Mouse (Mus musculus) ES-E14 (cell line): Measurements from ENCODE around the gene Cdc42. TPM values are rescaled to one million over a fixed set of nuclear protein-coding genes. Genes with fewer than 3 reads are reported as not detected.

Source experiments
- DNase-seq: peaks from one replicate; pipeline ENCODE4 v3.0.0-alpha.2; 2013; ENCODE audit warnings: low read depth, low spot score
- H3K27ac ChIP-seq: 2 replicates; pipeline ENCODE4 v1.5.1; 2012; ENCODE audit warnings: low read depth, mild to moderate bottlenecking, low read length, moderate library complexity, mixed read lengths; ENCODE audit not compliant: poor library complexity, insufficient read depth, severe bottlenecking
- H3K36me3 ChIP-seq: 2 replicates; pipeline ENCODE4 v1.6.1; 2012; ENCODE audit warnings: mild to moderate bottlenecking, low read length, moderate library complexity, mixed read lengths; ENCODE audit not compliant: control insufficient read depth, poor library complexity, insufficient read depth, severe bottlenecking
- H3K4me1 ChIP-seq, 2 experiments: fragments of 150-350 bp in 1 of 2; sonication (generic) in 1 of 2; 2 replicates each; pipeline ENCODE4 v1.6.1; 2012; ENCODE audit warnings: low read length in 2 of 2, mild to moderate bottlenecking in 1 of 2, mixed read lengths in 1 of 2; ENCODE audit not compliant: control insufficient read depth in 2 of 2, insufficient read depth in 2 of 2, poor library complexity in 1 of 2
- H3K4me3 ChIP-seq, 2 experiments: fragments of 150-350 bp in 1 of 2; sonication (generic) in 1 of 2; 2 replicates each; pipeline ENCODE4 v1.5.1; 2012; ENCODE audit warnings: low read length in 2 of 2, low read depth in 1 of 2, mild to moderate bottlenecking in 1 of 2, mixed read lengths in 1 of 2; ENCODE audit not compliant: insufficient read depth in 1 of 2, poor library complexity in 1 of 2, severe bottlenecking in 1 of 2
- H3K9ac ChIP-seq: 2 replicates; pipeline ENCODE4 v1.6.1; 2012; ENCODE audit warnings: low read depth, mild to moderate bottlenecking, low read length, mixed read lengths; ENCODE audit not compliant: poor library complexity, insufficient read depth, severe bottlenecking
- H3K9me3 ChIP-seq: fragments of 150-350 bp; sonication (generic); 2 replicates; pipeline ENCODE4 v1.6.1; 2012; ENCODE audit warnings: low read depth, mild to moderate bottlenecking, low read length; ENCODE audit not compliant: control insufficient read depth, insufficient read depth
- CHD2 ChIP-seq: IDR thresholded peaks from 2 replicates; pipeline ENCODE4 v1.6.1; 2014; ENCODE audit warnings: mild to moderate bottlenecking, low read depth, low read length, inconsistent platforms
- HCFC1 ChIP-seq: IDR thresholded peaks from 2 replicates; pipeline ENCODE4 v1.6.1; 2012; ENCODE audit warnings: low read length, inconsistent platforms, borderline replicate concordance; ENCODE audit not compliant: insufficient read depth
- MAFK ChIP-seq: IDR thresholded peaks from 2 replicates; pipeline ENCODE4 v1.6.1; 2014; ENCODE audit warnings: mild to moderate bottlenecking, low read depth, low read length, inconsistent platforms; ENCODE audit not compliant: insufficient read depth
- ZC3H11A ChIP-seq: IDR thresholded peaks from 2 replicates; pipeline ENCODE4 v1.6.1; 2012; ENCODE audit warnings: low read depth, mild to moderate bottlenecking, inconsistent platforms, low read length, borderline replicate concordance
- ZNF384 ChIP-seq: IDR thresholded peaks from 2 replicates; pipeline ENCODE4 v1.6.1; 2012; ENCODE audit warnings: low read depth, low read length, inconsistent platforms
- in situ Hi-C, 2 experiments: fragments of 600-800 bp; cut with MboI; formaldehyde crosslinking; loops; one replicate each; pipeline ENCODE4 v1.15.1; 2025; ENCODE audit warnings: low sequenced_read_pairs in 2 of 2, inconsistent platforms in 1 of 2; ENCODE audit not compliant: unreplicated experiment in 2 of 2
- total RNA-seq: library from RNA; depleted of rRNA; stranded (reverse); fragments of 300-350 nt; gene quantifications from 2 replicates; pipeline ENCODE4 v1.2.3, GENCODE M21; 2012; rRNA removed

The Cdc42 gene
- 107 and 189 TPM in 2 replicates for total RNA-seq

DNA sequence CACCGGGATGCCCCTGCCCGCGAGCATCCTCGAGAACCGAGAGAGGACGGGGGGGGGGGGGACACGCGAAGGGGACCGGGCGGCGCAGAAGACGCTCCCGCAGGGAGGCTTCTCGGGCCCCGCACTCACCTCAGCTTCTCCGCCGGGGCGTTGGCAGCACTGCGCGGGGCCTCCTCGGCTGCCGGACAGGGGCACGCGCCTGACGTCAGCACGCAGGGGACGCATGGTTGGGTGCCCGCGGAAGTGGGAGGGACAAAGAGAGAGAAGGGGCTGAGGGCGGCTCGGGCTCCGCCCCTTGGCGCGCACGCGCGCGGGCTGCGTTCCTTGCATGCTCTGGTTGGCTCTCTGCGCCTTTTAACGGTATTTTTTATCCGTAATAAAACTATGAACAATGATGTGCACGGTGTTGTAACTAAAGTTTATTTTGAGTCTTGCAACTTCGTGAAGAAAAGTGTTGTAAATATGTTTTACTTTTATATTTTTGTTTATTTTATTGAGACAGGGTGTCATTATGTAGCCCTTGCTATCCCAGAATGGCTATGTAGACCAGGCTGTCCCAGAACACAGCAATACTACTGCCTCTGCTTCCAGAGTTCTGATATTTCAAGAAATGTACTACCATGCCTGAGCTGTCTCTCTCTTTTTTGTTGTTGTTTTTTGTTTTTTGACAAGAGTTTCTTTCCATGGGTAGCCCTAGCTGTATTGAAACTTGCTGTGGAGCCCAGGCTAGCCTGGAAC lies at the start of gene Cdc42:
TSS of gene Cdc42 (minus strand) at position 204 of the 738 bp plus-strand sequence.
- H3K36me3 ChIP-seq: no peaks in the 10 kb centered on the region
- H3K4me1 ChIP-seq: peaks cover 0 to 2% of the 10 kb centered on the region in 2 experiments; a peak in 1 of 4 replicates
- peak; percentile 91 for DNase-seq
- H3K27ac ChIP-seq: peak within 1 kb of the TSS; percentile 95
- in situ Hi-C loops: no loop called here
- H3K9me3 ChIP-seq: no peaks in the 10 kb centered on the region
- no peak for TF ChIP-seq ZNF384
- H3K9ac ChIP-seq: peak within 1 kb of the TSS; percentile 98
- peak within 1 kb of the TSS; percentile 86 to 96 for H3K4me3 ChIP-seq

DNA sequence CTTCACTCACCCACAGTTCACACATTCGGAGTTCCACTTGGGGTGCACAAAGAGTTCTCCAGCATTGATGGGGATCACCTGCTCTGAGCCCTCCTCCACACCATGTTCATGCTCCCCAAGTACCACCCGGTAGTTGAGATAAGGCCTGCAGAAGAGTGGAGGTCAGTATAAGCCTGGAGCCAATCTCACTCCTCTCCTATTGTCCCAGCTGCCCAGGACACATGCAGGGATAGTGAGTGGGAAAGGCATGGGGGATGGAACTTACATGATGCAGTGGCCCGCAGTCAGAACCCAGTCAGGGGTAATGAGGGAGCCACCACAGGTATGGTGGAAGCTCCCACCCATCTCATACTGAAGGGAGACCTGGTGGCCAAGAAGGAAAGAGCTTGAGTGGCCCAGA lies 48.1 kb upstream of the Cdc42 start:
- in situ Hi-C loops: no loop called here

GRCm38 (mm10) chr4:137396641-137397525 lies 39.4 kb upstream of the Cdc42 start:
- in situ Hi-C loops: no loop called here
- H3K36me3 ChIP-seq: no peaks in the 10 kb centered on the region
- H3K4me3 ChIP-seq: no peak overlapping the region
- no peak overlapping the region for H3K9ac ChIP-seq
- no peak for DNase-seq
- no peaks in the 10 kb centered on the region for H3K9me3 ChIP-seq
- TF ChIP-seq ZNF384 (no peak), HCFC1 (no peak), MAFK (no peak), CHD2 (no peak)
- no peaks in the 10 kb centered on the region for H3K4me1 ChIP-seq
- no peak overlapping the region for H3K27ac ChIP-seq

More for the DNA sequence above, 48.1 kb upstream of the Cdc42 start:
- no peak for DNase-seq
- Histone ChIP-seq H3K27ac (no peak overlapping the region), H3K9me3 (no peaks in the 10 kb centered on the region), H3K9ac (no peak overlapping the region), H3K4me1 (no peaks in the 10 kb centered on the region), H3K36me3 (no peaks in the 10 kb centered on the region), H3K4me3 (no peak overlapping the region)
- TF ChIP-seq ZC3H11A: no peak
- no peak for TF ChIP-seq ZNF384
- TF ChIP-seq CHD2: no peak
- no peak for TF ChIP-seq HCFC1
- TF ChIP-seq MAFK: no peak

DNA sequence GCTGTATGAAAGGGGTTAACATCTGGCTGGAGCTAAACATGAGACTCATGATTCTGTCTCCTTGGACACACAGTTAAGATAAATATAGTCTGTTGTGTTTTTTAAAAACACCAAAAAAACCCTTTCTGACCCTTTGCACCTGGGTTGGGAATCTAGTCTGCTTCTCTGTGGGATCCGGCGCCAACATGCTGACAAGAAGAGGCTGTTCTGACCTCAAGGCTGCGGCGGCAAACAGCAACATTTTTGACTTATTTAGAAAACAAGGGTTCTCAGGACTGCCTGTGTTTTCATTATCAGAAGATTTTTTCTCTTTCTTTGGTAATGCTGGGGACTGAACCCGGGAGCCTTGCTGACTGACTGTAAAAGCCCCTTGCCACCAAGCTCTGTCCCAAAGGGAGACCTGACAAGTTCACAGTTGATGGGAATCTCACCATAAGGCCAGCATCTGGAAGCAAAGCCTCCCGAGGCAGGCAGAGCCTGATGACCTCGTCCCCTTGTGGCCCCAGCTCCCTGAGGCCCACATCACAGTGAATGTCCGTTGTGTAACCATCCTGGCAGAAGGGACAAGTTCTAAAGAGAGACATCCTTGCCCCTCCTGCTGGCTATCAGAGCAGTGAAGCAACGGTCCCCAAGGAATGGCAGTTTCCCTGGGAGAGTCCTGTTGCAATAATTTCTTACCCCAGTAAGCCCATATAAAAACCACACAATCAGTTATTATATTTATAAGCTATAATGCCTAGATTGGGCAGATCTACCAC lies 36.0 kb upstream of the Cdc42 start:
- H3K4me3 ChIP-seq: no peak overlapping the region
- in situ Hi-C loops: no loop called here

More for the DNA sequence above, 36.0 kb upstream of the Cdc42 start:
- H3K9me3 ChIP-seq: no peaks in the 10 kb centered on the region
- no peak overlapping the region for H3K9ac ChIP-seq
- DNase-seq: no peak
- TF ChIP-seq MAFK: no peak
- TF ChIP-seq CHD2: no peak
- TF ChIP-seq ZC3H11A: no peak
- no peak for TF ChIP-seq ZNF384
- TF ChIP-seq HCFC1: no peak
- H3K27ac ChIP-seq: no peak overlapping the region
- H3K4me1 ChIP-seq: no peaks in the 10 kb centered on the region
- H3K36me3 ChIP-seq: no peaks in the 10 kb centered on the region
